Mouse (Mus musculus) thymus, adult 2 months (tissue): Measurements from ENCODE around the gene P2rx1. TPM values are rescaled to one million over a fixed set of nuclear protein-coding genes. Genes with fewer than 3 reads are reported as not detected.

Experiments
- DNase-seq: peaks from one replicate; pipeline ENCODE4 v3.0.0; 2021
- H3K27ac ChIP-seq: fragments of 200-500 bp; 2 replicates; pipeline ENCODE4 v1.5.1; 2012; ENCODE audit warnings: low read length, control low read depth; ENCODE audit not compliant: control insufficient read depth, insufficient read depth
- H3K27me3 ChIP-seq: fragments of 200-500 bp; 2 replicates; pipeline ENCODE4 v1.6.1; 2012; ENCODE audit warnings: mild to moderate bottlenecking, low read length, moderate library complexity, mixed read lengths; ENCODE audit not compliant: control insufficient read depth, insufficient read depth
- H3K36me3 ChIP-seq: fragments of 200-500 bp; 2 replicates; pipeline ENCODE4 v1.6.1; 2012; ENCODE audit warnings: mild to moderate bottlenecking, low read length, moderate library complexity; ENCODE audit not compliant: control insufficient read depth, insufficient read depth
- H3K4me1 ChIP-seq: fragments of 200-500 bp; replicated peaks from 2 replicates; pipeline ENCODE4 v1.6.1; 2012; ENCODE audit warnings: low read length; ENCODE audit not compliant: control insufficient read depth, insufficient read depth
- H3K4me3 ChIP-seq: fragments of 200-500 bp; 2 replicates; pipeline ENCODE4 v1.5.1; 2012; ENCODE audit warnings: mild to moderate bottlenecking, low read length, control low read depth, moderate library complexity; ENCODE audit not compliant: control insufficient read depth, insufficient read depth
- CTCF ChIP-seq: fragments of 200-500 bp; IDR thresholded peaks from 2 replicates; pipeline ENCODE4 v1.5.1; 2012; ENCODE audit warnings: mild to moderate bottlenecking, control low read depth, low read length, moderate library complexity, borderline replicate concordance; ENCODE audit not compliant: control insufficient read depth, poor library complexity, insufficient read depth; ENCODE audit errors: extremely low read depth
- POLR2A ChIP-seq: fragments of 200-500 bp; IDR thresholded peaks from 2 replicates; pipeline ENCODE4 v1.6.1; 2012; ENCODE audit warnings: mild to moderate bottlenecking, low read length, control low read depth, moderate library complexity; ENCODE audit not compliant: control insufficient read depth, poor library complexity, insufficient read depth; ENCODE audit errors: extremely low read depth
- WGBS: fragments of 180-500 bp; shearing (Covaris S2); methylation state at CpG from one replicate; pipeline ENCODE4 v1.1.7; 2018; 5-methylcytosine and 5-hydroxymethylcytosine counted together
- polyA plus RNA-seq: library from polyadenylated mRNA; depleted of rRNA; stranded (reverse); fragments of >200 nt; gene quantifications from 2 replicates; pipeline ENCODE4 v1.2.3, GENCODE M21; 2012

Gene P2rx1
- polyA plus RNA-seq, 1 experiment = 103 TPM

- TF ChIP-seq CTCF = no peak
- TF ChIP-seq POLR2A = no peak
- H3K27me3 ChIP-seq = no peaks in the 10 kb centered on the region
- peak overlapping the region; percentile 9; the same call in 1 of the 2 replicates for H3K4me3 ChIP-seq
- DNase-seq = peak; percentile 56
- WGBS = 39% methylated on average over 20 of the region's 20 CpGs
- H3K36me3 ChIP-seq = peaks cover 21% of the 10 kb centered on the region
- peaks cover 6% of the 10 kb centered on the region for H3K4me1 ChIP-seq
- no peak overlapping the region for H3K27ac ChIP-seq
These were observed 32.1 kb downstream of the P2rx1 start for GRCm38 (mm10) chr11:73030821-73031498.

GRCm38 (mm10) chr11:73031536-73031935, 32.6 kb downstream of the P2rx1 start:
- Histone ChIP-seq H3K36me3 (peaks cover 21% of the 10 kb centered on the region), H3K27me3 (no peaks in the 10 kb centered on the region), H3K27ac (no peak overlapping the region), H3K4me3 (no peak overlapping the region), H3K4me1 (peaks cover 6% of the 10 kb centered on the region)
- TF ChIP-seq CTCF (no peak), POLR2A (no peak)
- 97% methylated on average over 5 of the region's 5 CpGs for WGBS
- no peak for DNase-seq

- Histone ChIP-seq H3K4me1 (peaks cover 4% of the 10 kb centered on the region), H3K27ac (no peak overlapping the region), H3K36me3 (peaks cover 35% of the 10 kb centered on the region), H3K4me3 (no peak overlapping the region), H3K27me3 (no peaks in the 10 kb centered on the region)
- no peak for TF ChIP-seq POLR2A
- no peak for TF ChIP-seq CTCF
- WGBS = 93% methylated on average over 7 of the region's 7 CpGs
- DNase-seq = no peak
These were observed 37.2 kb downstream of the P2rx1 start for GRCm38 (mm10) chr11:73036077-73036476.

GRCm38 (mm10) chr11:73036889-73037288, 38.0 kb downstream of the P2rx1 start:
- 90% methylated on average over 6 of the region's 6 CpGs for WGBS
- no peak for TF ChIP-seq POLR2A
- TF ChIP-seq CTCF = no peak
- no peak overlapping the region for H3K4me3 ChIP-seq
- no peak overlapping the region for H3K27ac ChIP-seq
- H3K4me1 ChIP-seq = peaks cover 3% of the 10 kb centered on the region; the same call in 1 of the 2 replicates
- H3K27me3 ChIP-seq = no peaks in the 10 kb centered on the region
- DNase-seq = no peak
- H3K36me3 ChIP-seq = peaks cover 35% of the 10 kb centered on the region

- Histone ChIP-seq H3K27me3 (no peaks in the 10 kb centered on the region), H3K4me1 (peaks cover 3% of the 10 kb centered on the region; the same call in 1 of the 2 replicates), H3K36me3 (peaks cover 35% of the 10 kb centered on the region), H3K27ac (no peak overlapping the region), H3K4me3 (no peak overlapping the region)
- no peak for DNase-seq
- 94% methylated on average over 3 of the region's 3 CpGs for WGBS
- TF ChIP-seq CTCF = no peak
- no peak for TF ChIP-seq POLR2A
These were observed 38.8 kb downstream of the P2rx1 start for GRCm38 (mm10) chr11:73037691-73038090.

- H3K27me3 ChIP-seq = no peaks in the 10 kb centered on the region
- H3K4me1 ChIP-seq = peaks cover 3% of the 10 kb centered on the region; the same call in 1 of the 2 replicates
- TF ChIP-seq POLR2A = no peak
- TF ChIP-seq CTCF = peak; percentile 64; the same call in 1 of the 2 replicates
- H3K36me3 ChIP-seq = peaks cover 28% of the 10 kb centered on the region
- 68% methylated on average over 9 of the region's 9 CpGs for WGBS
- peak; percentile 76 for DNase-seq
- no peak overlapping the region for H3K27ac ChIP-seq
- no peak overlapping the region for H3K4me3 ChIP-seq
These were observed 40.3 kb downstream of the P2rx1 start for GRCm38 (mm10) chr11:73039102-73039799.
